Mouse (Mus musculus): Measurements from ENCODE around the gene Bpi.

DNA sequence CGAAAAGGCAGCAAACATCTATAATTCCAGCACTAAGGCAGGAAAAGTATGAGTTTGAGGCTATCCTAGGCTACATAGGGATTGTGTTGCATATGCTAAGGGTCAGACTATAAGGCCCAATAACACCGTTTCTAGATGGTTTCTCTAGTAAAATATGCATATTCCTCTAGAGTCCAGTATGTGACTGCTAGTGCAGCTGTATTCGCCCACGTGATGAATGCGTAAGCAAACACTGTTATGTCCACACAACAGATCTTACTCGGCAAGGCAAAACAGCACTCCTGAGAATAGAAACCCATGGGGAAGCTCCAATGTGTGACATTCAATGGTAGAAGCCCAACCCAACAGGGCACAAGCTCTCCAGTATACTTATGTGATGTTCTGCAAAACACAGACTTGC, 10.0 kb upstream of the Bpi start:
- TF ChIP-seq POLR2A (IDR thresholded peaks at IDR 0.05; ENCODE audit: control insufficient read depth, extremely low read depth, insufficient read depth, low read length, poor library complexity) (no peak), CTCF (IDR thresholded peaks at IDR 0.05; ENCODE audit: borderline replicate concordance, control insufficient read depth, extremely low read depth, insufficient read depth, low read length, poor library complexity) (no peak)
